In genomic region chr2:179872724-179873123, GRCm38 (mm10) we compare ENCODE assay signal across 9 mouse cellular contexts.
DNase-seq lines count a peak whose midpoint lies in the region; ATAC-seq and TF ChIP-seq lines count a peak whose summit lies in the region.
"Had no signal": no experiment of that assay in that cellular context is flagged by ENCODE, and none has a peak within 500 bp of the region (broad histone marks: within the 10 kb centered on the region; RNA-seq: fewer than 3 reads in every experiment).

No protein-coding gene starts in this region.

- no peaks in the 10 kb centered on the region for H3K27me3 ChIP-seq in lung, embryonic 16.5 days (ENCODE audit: control insufficient read depth, insufficient read depth, low read depth, low read length)
- no peaks in the 10 kb centered on the region for H3K27me3 ChIP-seq in stomach, embryonic 14.5 days (ENCODE audit: control insufficient read depth, insufficient read depth, low read length)

- no peaks in the 10 kb centered on the region for H3K36me3 ChIP-seq in lung, embryonic 16.5 days (ENCODE audit: control insufficient read depth, insufficient read depth, low read length)
- no peaks in the 10 kb centered on the region for H3K36me3 ChIP-seq in stomach, embryonic 14.5 days (ENCODE audit: control insufficient read depth, insufficient read depth, low read length)

- peak; percentile 90; the same call in 1 of the 2 replicates for TF ChIP-seq CTCF in embryonic fibroblast, embryonic 13.5 days (IDR thresholded peaks at IDR 0.05; ENCODE audit: borderline replicate concordance, insufficient read depth, low read length)

- no peak overlapping the region for H3K9ac ChIP-seq in lung, embryonic 16.5 days (ENCODE audit: low read length)
- H3K9ac ChIP-seq in stomach, embryonic 14.5 days (replicated peaks; ENCODE audit: low read depth, low read length) = no peak overlapping the region

- DNase-seq in cerebellum, postnatal 10 days = peak; percentile 82 to 84
- DNase-seq in lung, postnatal 25 days (ENCODE audit: low spot score) = no peak
- peak; percentile 44 to 59 for DNase-seq in layer of hippocampus, postnatal 10 days (ENCODE audit: low spot score in 2 of 2)
- no peak for DNase-seq in yolk sac, embryonic 10.5 days (ENCODE audit: low spot score)

- WGBS in lung, embryonic 16.5 days = 58% methylated on average over 5 of the region's 5 CpGs
- 59% methylated on average over 5 of the region's 5 CpGs for WGBS in stomach, embryonic 14.5 days

- H3K4me1 ChIP-seq in lung, embryonic 16.5 days (replicated peaks; ENCODE audit: control insufficient read depth, insufficient read depth, low read length) = no peaks in the 10 kb centered on the region
- no peaks in the 10 kb centered on the region for H3K4me1 ChIP-seq in embryonic fibroblast, embryonic 13.5 days (ENCODE audit: control insufficient read depth, insufficient read depth, low read length)
- no peaks in the 10 kb centered on the region for H3K4me1 ChIP-seq in stomach, embryonic 14.5 days (ENCODE audit: control insufficient read depth, insufficient read depth, low read length)

- ATAC-seq in cerebellum, adult (ENCODE audit: insufficient number of reproducible peaks, low FRiP score, low TSS enrichment) = no peak
- peak; percentile 27; the same call in 1 of the 2 replicates for ATAC-seq in lung, embryonic 16.5 days (ENCODE audit: low read depth)
- ATAC-seq in stomach, embryonic 14.5 days (ENCODE audit: insufficient number of reproducible peaks, insufficient read depth, low FRiP score, low read depth) = 0 out of 2 replicates have a peak, but pooled peaks have one; percentile 1

- H3K4me3 ChIP-seq in lung, embryonic 16.5 days (ENCODE audit: low read length) = no peak overlapping the region
- H3K4me3 ChIP-seq in embryonic fibroblast, embryonic 13.5 days (ENCODE audit: insufficient read depth, low read length) = no peak overlapping the region
- H3K4me3 ChIP-seq in stomach, embryonic 14.5 days (ENCODE audit: low read depth, low read length) = no peak overlapping the region

- H3K27ac ChIP-seq in lung, embryonic 16.5 days (ENCODE audit: low read length) = no peak overlapping the region
- H3K27ac ChIP-seq in embryonic fibroblast, embryonic 13.5 days (ENCODE audit: insufficient read depth, low read length) = no peak overlapping the region
- H3K27ac ChIP-seq in stomach, embryonic 14.5 days (ENCODE audit: low read length) = no peak overlapping the region
- H3K27ac ChIP-seq: macrophage had no signal

- no peaks in the 10 kb centered on the region for H3K9me3 ChIP-seq in lung, embryonic 16.5 days (ENCODE audit: control insufficient read depth, low read length)
- H3K9me3 ChIP-seq in stomach, embryonic 14.5 days (ENCODE audit: control insufficient read depth, low read depth, low read length) = no peaks in the 10 kb centered on the region

- TF ChIP-seq POLR2A in embryonic fibroblast, embryonic 13.5 days (IDR thresholded peaks at IDR 0.05; ENCODE audit: low read depth, low read length) = no peak

- H3K4me2 ChIP-seq in lung, embryonic 16.5 days (ENCODE audit: low read depth, low read length) = no peak overlapping the region
- H3K4me2 ChIP-seq in stomach, embryonic 14.5 days (replicated peaks; ENCODE audit: low read depth, low read length) = no peak overlapping the region

Comparison
In these comparisons a context has a peak if more than half of its experiments do, and no peak if none do; other contexts are left out.
1. DNase-seq: peak in cerebellum, postnatal 10 days (2 of 2) and layer of hippocampus, postnatal 10 days (2 of 2); none in lung, postnatal 25 days (single experiment) and yolk sac, embryonic 10.5 days (single experiment).